8 mouse cellular contexts compared by ENCODE assay signal in the genomic region with DNA sequence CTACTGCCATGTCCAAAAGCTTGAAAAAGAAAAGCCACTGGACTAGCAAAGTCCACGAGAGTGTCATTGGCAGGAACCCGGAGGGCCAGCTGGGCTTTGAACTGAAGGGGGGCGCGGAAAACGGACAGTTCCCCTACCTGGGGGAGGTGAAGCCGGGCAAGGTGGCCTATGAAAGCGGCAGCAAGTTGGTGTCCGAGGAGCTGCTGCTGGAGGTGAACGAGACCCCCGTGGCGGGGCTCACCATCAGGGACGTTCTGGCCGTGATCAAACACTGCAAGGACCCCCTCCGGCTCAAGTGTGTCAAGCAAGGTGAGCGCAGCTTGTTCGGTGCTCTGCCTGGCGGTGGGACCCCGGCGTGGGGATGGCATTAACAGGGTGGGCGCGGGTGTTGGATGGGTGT. TPM values are rescaled to one million over a fixed set of nuclear protein-coding genes. Genes with fewer than 3 reads are reported as not detected.
DNase-seq lines count a peak whose midpoint lies in the region; ATAC-seq and TF ChIP-seq lines count a peak whose summit lies in the region.

No protein-coding gene starts in this region.

- no peak for TF ChIP-seq EP300 in liver, embryonic 14.5 days (IDR thresholded peaks at IDR 0.05; ENCODE audit: low read depth)

- H3K4me2 ChIP-seq in lung, embryonic 14.5 days = peak overlapping the region; percentile 94
- peak overlapping the region; percentile 82 for H3K4me2 ChIP-seq in intestine, postnatal 0 days (replicated peaks; ENCODE audit: low read depth)
- peak overlapping the region; percentile 51 for H3K4me2 ChIP-seq in liver, embryonic 14.5 days (ENCODE audit: low read depth)

- H3K27ac ChIP-seq in lung, embryonic 14.5 days (ENCODE audit: low read depth) = no peak overlapping the region
- peak overlapping the region; percentile 96 for H3K27ac ChIP-seq in cerebellum, adult 2 months (ENCODE audit: insufficient read depth, low read length)
- no peak overlapping the region for H3K27ac ChIP-seq in intestine, postnatal 0 days (ENCODE audit: low read depth, low read length)
- no peak overlapping the region for H3K27ac ChIP-seq in liver, embryonic 14.5 days

- H3K4me3 ChIP-seq in lung, embryonic 14.5 days (ENCODE audit: low read depth, low read length) = peak overlapping the region; percentile 63
- H3K4me3 ChIP-seq in cerebellum, adult 2 months (replicated peaks; ENCODE audit: insufficient read depth, low read depth, low read length) = peak overlapping the region; percentile 91
- H3K4me3 ChIP-seq in intestine, postnatal 0 days (ENCODE audit: low read depth, low read length) = peak overlapping the region; percentile 60
- H3K4me3 ChIP-seq in liver, embryonic 14.5 days (ENCODE audit: insufficient read depth in 1 of 2, low read depth in 2 of 2, low read length in 2 of 2) = peak overlapping the region; percentile 19 to 42; a peak in 2 of 4 replicates

- no peaks in the 10 kb centered on the region for H3K4me1 ChIP-seq in lung, embryonic 14.5 days (ENCODE audit: insufficient read depth)
- H3K4me1 ChIP-seq in cerebellum, adult 2 months (ENCODE audit: control insufficient read depth, insufficient read depth, low read length) = no peaks in the 10 kb centered on the region; the same call in 1 of the 2 replicates
- no peaks in the 10 kb centered on the region for H3K4me1 ChIP-seq in intestine, postnatal 0 days (replicated peaks; ENCODE audit: control insufficient read depth, insufficient read depth, low read length)
- H3K4me1 ChIP-seq in liver, embryonic 14.5 days (replicated peaks; ENCODE audit: control insufficient read depth in 2 of 2, insufficient read depth in 2 of 2, low read length in 1 of 2) = no peaks in the 10 kb centered on the region

- no peaks in the 10 kb centered on the region for H3K9me3 ChIP-seq in lung, embryonic 14.5 days (ENCODE audit: low read depth, low read length)
- H3K9me3 ChIP-seq in intestine, postnatal 0 days (ENCODE audit: control insufficient read depth) = no peaks in the 10 kb centered on the region
- H3K9me3 ChIP-seq in liver, embryonic 14.5 days (ENCODE audit: control insufficient read depth, low read length) = no peaks in the 10 kb centered on the region

- H3K9ac ChIP-seq in lung, embryonic 14.5 days = peak overlapping the region; percentile 60
- H3K9ac ChIP-seq in intestine, postnatal 0 days (ENCODE audit: low read depth, low read length) = peak overlapping the region; percentile 34; the same call in 1 of the 2 replicates
- H3K9ac ChIP-seq in liver, embryonic 14.5 days (replicated peaks) = no peak overlapping the region

- WGBS in lung, embryonic 14.5 days = under 1% methylated on average over 21 of the region's 21 CpGs
- under 1% methylated on average over 21 of the region's 21 CpGs for WGBS in cerebellum, adult 2 months
- under 1% methylated on average over 21 of the region's 21 CpGs for WGBS in intestine, postnatal 0 days
- 2% methylated on average over 21 of the region's 21 CpGs for WGBS in liver, embryonic 14.5 days (ENCODE audit: insufficient replicate concordance)

- no peaks in the 10 kb centered on the region for H3K36me3 ChIP-seq in lung, embryonic 14.5 days (ENCODE audit: insufficient read depth)
- no peaks in the 10 kb centered on the region for H3K36me3 ChIP-seq in intestine, postnatal 0 days (ENCODE audit: control insufficient read depth, insufficient read depth)
- no peaks in the 10 kb centered on the region for H3K36me3 ChIP-seq in liver, embryonic 14.5 days (replicated peaks; ENCODE audit: control insufficient read depth, insufficient read depth, low read depth)

- peaks cover 10% of the 10 kb centered on the region; the same call in 1 of the 2 replicates for H3K27me3 ChIP-seq in lung, embryonic 14.5 days (ENCODE audit: insufficient read depth, low read length)
- no peaks in the 10 kb centered on the region for H3K27me3 ChIP-seq in cerebellum, adult 2 months (ENCODE audit: control insufficient read depth, insufficient read depth, low read length)
- H3K27me3 ChIP-seq in intestine, postnatal 0 days (replicated peaks; ENCODE audit: control insufficient read depth, insufficient read depth, low read length) = peaks cover 21% of the 10 kb centered on the region
- peaks cover 17% of the 10 kb centered on the region for H3K27me3 ChIP-seq in liver, embryonic 14.5 days (ENCODE audit: control insufficient read depth, insufficient read depth, low read length)

- TF ChIP-seq POLR2A in cerebellum, adult 2 months (IDR thresholded peaks at IDR 0.05; ENCODE audit: borderline replicate concordance, insufficient read depth, low read length) = no peak

- DNase-seq in lung, embryonic 14.5 days = peak; percentile 31
- no peak for DNase-seq in lung, postnatal 36 days
- peak; percentile 55 to 69 for DNase-seq in cerebellum, adult 2 months
- DNase-seq in frontal cortex, postnatal 14 days (ENCODE audit: low spot score in 2 of 2) = peak; percentile 10 to 21
- no peak for DNase-seq in liver, embryonic 14.5 days (ENCODE audit: low read depth in 3 of 3, low spot score in 3 of 3)
- peak; percentile 22 for DNase-seq in right cerebral cortex, postnatal 4 days
- no peak for DNase-seq in adipocyte (ENCODE audit: low spot score)

- no peak for TF ChIP-seq CTCF in lung, embryonic 14.5 days (IDR thresholded peaks at IDR 0.05; ENCODE audit: low read depth)
- no peak for TF ChIP-seq CTCF in cerebellum, adult 2 months (IDR thresholded peaks at IDR 0.05; ENCODE audit: borderline replicate concordance, insufficient read depth, low read depth, low read length)
- TF ChIP-seq CTCF in intestine, postnatal 0 days (IDR thresholded peaks at IDR 0.05; ENCODE audit: low read depth) = no peak
- TF ChIP-seq CTCF in liver, embryonic 14.5 days (IDR thresholded peaks at IDR 0.05; ENCODE audit: low read depth) = no peak

- peak; percentile 7; the same call in 1 of the 2 replicates for ATAC-seq in lung, embryonic 14.5 days (ENCODE audit: insufficient read depth)
- no peak for ATAC-seq in intestine, postnatal 0 days
- no peak for ATAC-seq in liver, embryonic 14.5 days (ENCODE audit: insufficient read depth)

RNA-seq across cellular contexts. Expression of a gene that starts 0.4 kb away (rescaled TPM):
- polyA plus RNA-seq in lung, embryonic 14.5 days (2014; fragmentation: Nextera tagmentation; extraction: Ambion mirVana) = 2.4 and 3.0 TPM in 2 replicates
- polyA plus RNA-seq in cerebellum, adult 2 months (2012; rRNA removed) = 30.1 and 32.2 TPM in 2 replicates
- 1.0 and 1.1 TPM in 2 replicates for polyA plus RNA-seq in intestine, postnatal 0 days (2015; fragmentation: Nextera tagmentation; extraction: Ambion mirVana)
- polyA plus RNA-seq in liver, embryonic 14.5 days (2012; rRNA removed) = 0.09 and 0.15 TPM in 2 replicates
- 0.08 and 0.10 TPM in 2 replicates for polyA plus RNA-seq in liver, embryonic 14.5 days (2014; fragmentation: Nextera tagmentation; extraction: Ambion mirVana)

Comparison
In these comparisons a context has a peak if more than half of its experiments do, and no peak if none do; other contexts are left out.
1. DNase-seq: peak in lung, embryonic 14.5 days (single experiment), cerebellum, adult 2 months (2 of 2), frontal cortex, postnatal 14 days (2 of 2) and right cerebral cortex, postnatal 4 days (single experiment); none in lung, postnatal 36 days (single experiment), liver, embryonic 14.5 days (0 of 3) and adipocyte (single experiment).
2. H3K4me3 ChIP-seq: peak in every context shown above with its lines; median percentile 91 in cerebellum, adult 2 months; 63 in lung, embryonic 14.5 days; 60 in intestine, postnatal 0 days; 30 in liver, embryonic 14.5 days.
3. Peak in every context shown above with its lines, with median percentiles within 50 percentile points of each other: H3K4me2 ChIP-seq.